Mouse (Mus musculus) forebrain, embryonic 15.5 days (tissue): Measurements from ENCODE around the gene Lrrc4b. TPM values are rescaled to one million over a fixed set of nuclear protein-coding genes. Genes with fewer than 3 reads are reported as not detected.
A peak's percentile ranks its signal among the peaks of the same experiment; 100 is the strongest.

ENCODE experiments used
- ATAC-seq: fragments of 200-750 bp; cut with Nextera tagmentation; replicated peaks from 2 replicates; pipeline ENCODE4 v1.8.0; 2017; ENCODE audit warnings: mild to moderate bottlenecking, moderate TSS enrichment, moderate library complexity
- H3K27ac ChIP-seq: fragments of 300-500 bp; sonication (generic); replicated peaks from 2 replicates; pipeline ENCODE4 v1.5.1; 2015; ENCODE audit warnings: mild to moderate bottlenecking, inconsistent platforms
- H3K27me3 ChIP-seq: fragments of 300-500 bp; sonication (generic); 2 replicates; pipeline ENCODE4 v1.6.1; 2015; ENCODE audit warnings: inconsistent platforms
- H3K36me3 ChIP-seq: fragments of 300-500 bp; sonication (generic); 2 replicates; pipeline ENCODE4 v1.6.1; 2015; ENCODE audit warnings: mild to moderate bottlenecking, inconsistent platforms
- H3K4me1 ChIP-seq: fragments of 300-500 bp; sonication (generic); 2 replicates; pipeline ENCODE4 v1.6.1; 2015; ENCODE audit warnings: inconsistent platforms
- H3K4me2 ChIP-seq: fragments of 300-500 bp; sonication (generic); replicated peaks from 2 replicates; pipeline ENCODE4 v1.6.1; 2015; ENCODE audit warnings: mild to moderate bottlenecking, inconsistent platforms
- H3K4me3 ChIP-seq: fragments of 300-500 bp; sonication (generic); 2 replicates; pipeline ENCODE4 v1.5.1; 2015; ENCODE audit warnings: mild to moderate bottlenecking, inconsistent platforms
- H3K9ac ChIP-seq: fragments of 300-500 bp; sonication (generic); replicated peaks from 2 replicates; pipeline ENCODE4 v1.6.1; 2015; ENCODE audit warnings: mild to moderate bottlenecking, inconsistent platforms
- H3K9me3 ChIP-seq: fragments of 300-500 bp; sonication (generic); 2 replicates; pipeline ENCODE4 v1.6.1; 2016; ENCODE audit warnings: inconsistent platforms
- WGBS: fragments of 180-500 bp; shearing (Covaris S2); methylation state at CpG from one replicate; pipeline ENCODE4 v1.1.7; 2015; ENCODE audit warnings: mixed read lengths; 5-methylcytosine and 5-hydroxymethylcytosine counted together
- polyA plus RNA-seq: library from polyadenylated mRNA; unstranded; fragments of >200 nt; fragmentation: Nextera tagmentation; extraction: Ambion mirVana; gene quantifications from 2 replicates; pipeline ENCODE4 v1.2.1, GENCODE M21; 2015

Lrrc4b gene
- polyA plus RNA-seq, 1 experiment from 2014 or later: 15.7 TPM

DNA sequence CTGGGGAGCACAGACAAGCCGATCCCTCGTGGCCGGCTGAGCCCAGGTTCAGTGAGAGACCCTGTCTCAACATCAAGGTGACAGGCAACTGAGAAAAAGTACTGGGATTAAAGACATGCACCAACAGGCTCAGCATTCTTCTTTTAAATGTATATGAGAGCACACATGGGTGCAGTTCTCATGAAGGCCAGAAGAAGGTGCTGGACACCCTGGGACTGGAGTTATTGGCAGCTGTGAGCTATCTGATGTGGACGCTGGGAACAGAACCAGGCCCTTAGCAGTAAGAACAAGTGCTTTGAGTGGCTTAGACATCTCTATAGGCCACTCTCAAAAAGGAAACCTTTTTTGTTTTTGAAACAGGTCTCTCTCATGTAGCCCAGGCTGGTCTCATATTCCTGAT lies 17.7 kb upstream of the Lrrc4b start:
- H3K9ac ChIP-seq: no peak overlapping the region
- no peak for ATAC-seq
- H3K4me1 ChIP-seq: peaks cover 2% of the 10 kb centered on the region
- 86% methylated on average over 4 of the region's 4 CpGs for WGBS
- H3K9me3 ChIP-seq: no peaks in the 10 kb centered on the region
- H3K4me2 ChIP-seq: no peak overlapping the region
- H3K27ac ChIP-seq: no peak overlapping the region
- no peaks in the 10 kb centered on the region for H3K36me3 ChIP-seq
- no peaks in the 10 kb centered on the region for H3K27me3 ChIP-seq
- no peak overlapping the region for H3K4me3 ChIP-seq

- Histone ChIP-seq H3K9me3 (no peaks in the 10 kb centered on the region), H3K36me3 (no peaks in the 10 kb centered on the region), H3K4me3 (no peak overlapping the region), H3K9ac (no peak overlapping the region), H3K4me1 (no peaks in the 10 kb centered on the region), H3K27ac (no peak overlapping the region), H3K4me2 (no peak overlapping the region), H3K27me3 (no peaks in the 10 kb centered on the region)
- 90% methylated on average over 6 of the region's 6 CpGs for WGBS
- no peak for ATAC-seq
These were observed 15.5 kb upstream of the Lrrc4b start for GRCm38 (mm10) chr7:44413307-44413706.

DNA sequence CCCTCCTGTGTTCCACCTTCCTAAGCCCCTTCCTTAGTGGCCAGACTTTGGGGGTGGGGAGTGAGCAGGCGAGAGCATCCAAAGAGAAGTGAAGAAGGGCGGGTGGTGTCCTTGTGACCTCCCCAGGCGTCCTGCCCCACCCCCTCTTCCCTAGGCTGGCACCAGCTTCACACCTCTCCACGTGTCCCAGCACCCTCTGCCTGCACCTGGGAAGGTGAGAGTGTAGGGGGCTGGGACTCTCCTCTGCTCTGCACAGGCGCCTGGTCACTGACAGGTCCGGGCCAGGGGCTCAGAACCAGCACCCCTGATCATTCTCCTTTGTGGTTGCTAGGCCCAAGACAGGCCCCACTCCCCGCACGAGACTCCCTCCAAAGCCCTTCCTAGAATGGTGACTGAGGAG lies 1.2 kb upstream of the Lrrc4b start:
- no peaks in the 10 kb centered on the region for H3K27me3 ChIP-seq
- H3K4me1 ChIP-seq: peaks cover 43% of the 10 kb centered on the region
- H3K9ac ChIP-seq: peak overlapping the region; percentile 41
- H3K4me2 ChIP-seq: peak overlapping the region; percentile 54
- H3K9me3 ChIP-seq: no peaks in the 10 kb centered on the region
- peak overlapping the region; percentile 99 for H3K27ac ChIP-seq
- peak; percentile 20 for ATAC-seq
- no peaks in the 10 kb centered on the region for H3K36me3 ChIP-seq
- WGBS: 11% methylated on average over 8 of the region's 8 CpGs
- H3K4me3 ChIP-seq: peak overlapping the region; percentile 76

- H3K4me1 ChIP-seq: peaks cover 50% of the 10 kb centered on the region
- no peaks in the 10 kb centered on the region for H3K36me3 ChIP-seq
- H3K27me3 ChIP-seq: no peaks in the 10 kb centered on the region
- peak; percentile 31 for ATAC-seq
- H3K27ac ChIP-seq: peak overlapping the region; percentile 99
- peak overlapping the region; percentile 76 for H3K4me3 ChIP-seq
- no peaks in the 10 kb centered on the region for H3K9me3 ChIP-seq
- peak overlapping the region; percentile 75 for H3K4me2 ChIP-seq
- H3K9ac ChIP-seq: peak overlapping the region; percentile 91
- under 1% methylated on average over 16 of the region's 38 CpGs for WGBS
These were observed 457 bp upstream of the Lrrc4b start for GRCm38 (mm10) chr7:44428171-44428950.

- H3K4me3 ChIP-seq: peak overlapping the region; percentile 76
- H3K36me3 ChIP-seq: no peaks in the 10 kb centered on the region
- H3K9me3 ChIP-seq: no peaks in the 10 kb centered on the region
- H3K4me2 ChIP-seq: peak overlapping the region; percentile 75
- peak; percentile 34; the same call in 1 of the 2 replicates for ATAC-seq
- H3K9ac ChIP-seq: peak overlapping the region; percentile 91
- H3K27me3 ChIP-seq: no peaks in the 10 kb centered on the region
- under 1% methylated on average over 29 of the region's 32 CpGs for WGBS
- H3K4me1 ChIP-seq: peaks cover 55% of the 10 kb centered on the region
- H3K27ac ChIP-seq: peak overlapping the region; percentile 99
These were observed 993 bp downstream of the Lrrc4b start for GRCm38 (mm10) chr7:44429534-44430488.

DNA sequence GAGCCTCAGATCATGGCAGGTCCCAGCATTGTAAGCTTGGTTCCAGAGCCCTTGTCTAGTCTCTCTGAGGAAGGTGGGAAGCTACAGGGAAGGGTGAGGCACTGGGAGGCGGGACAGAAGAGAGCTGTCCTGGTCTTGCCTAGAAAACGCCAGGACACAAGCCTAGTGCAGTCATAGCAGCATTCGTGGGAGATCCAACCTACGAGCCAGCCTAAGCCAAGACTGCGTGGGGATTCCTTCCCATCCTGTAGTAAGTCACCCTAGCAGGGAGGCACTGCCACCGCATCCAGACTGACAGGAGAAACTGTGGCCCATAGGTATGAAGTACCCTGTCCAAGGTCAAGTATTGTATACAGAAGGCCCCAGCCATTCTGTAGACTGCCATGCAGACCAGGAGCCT lies 3.7 kb downstream of the Lrrc4b start:
- Histone ChIP-seq H3K4me1 (peaks cover 50% of the 10 kb centered on the region), H3K4me2 (no peak overlapping the region), H3K27me3 (no peaks in the 10 kb centered on the region), H3K4me3 (no peak overlapping the region), H3K27ac (no peak overlapping the region), H3K36me3 (no peaks in the 10 kb centered on the region), H3K9ac (no peak overlapping the region), H3K9me3 (no peaks in the 10 kb centered on the region)
- no peak for ATAC-seq
- WGBS: 75% methylated on average over 6 of the region's 6 CpGs

- peaks cover 47% of the 10 kb centered on the region for H3K4me1 ChIP-seq
- 6% methylated on average over 7 of the region's 7 CpGs for WGBS
These were observed 4.6 kb downstream of the Lrrc4b start for GRCm38 (mm10) chr7:44433371-44433770.

GRCm38 (mm10) chr7:44434089-44434488 lies 5.3 kb downstream of the Lrrc4b start:
- WGBS: 81% methylated on average over 9 of the region's 9 CpGs
- ATAC-seq: no peak
- Histone ChIP-seq H3K36me3 (no peaks in the 10 kb centered on the region), H3K27me3 (no peaks in the 10 kb centered on the region), H3K4me2 (no peak overlapping the region), H3K4me1 (peaks cover 46% of the 10 kb centered on the region), H3K9me3 (no peaks in the 10 kb centered on the region), H3K4me3 (no peak overlapping the region), H3K9ac (no peak overlapping the region), H3K27ac (no peak overlapping the region)

More at GRCm38 (mm10) chr7:44433371-44433770, 4.6 kb downstream of the Lrrc4b start:
- ATAC-seq: peak; percentile 18; the same call in 1 of the 2 replicates
- Histone ChIP-seq H3K36me3 (no peaks in the 10 kb centered on the region), H3K4me2 (no peak overlapping the region), H3K4me3 (no peak overlapping the region), H3K9me3 (no peaks in the 10 kb centered on the region), H3K27me3 (no peaks in the 10 kb centered on the region), H3K9ac (no peak overlapping the region), H3K27ac (no peak overlapping the region)

DNA sequence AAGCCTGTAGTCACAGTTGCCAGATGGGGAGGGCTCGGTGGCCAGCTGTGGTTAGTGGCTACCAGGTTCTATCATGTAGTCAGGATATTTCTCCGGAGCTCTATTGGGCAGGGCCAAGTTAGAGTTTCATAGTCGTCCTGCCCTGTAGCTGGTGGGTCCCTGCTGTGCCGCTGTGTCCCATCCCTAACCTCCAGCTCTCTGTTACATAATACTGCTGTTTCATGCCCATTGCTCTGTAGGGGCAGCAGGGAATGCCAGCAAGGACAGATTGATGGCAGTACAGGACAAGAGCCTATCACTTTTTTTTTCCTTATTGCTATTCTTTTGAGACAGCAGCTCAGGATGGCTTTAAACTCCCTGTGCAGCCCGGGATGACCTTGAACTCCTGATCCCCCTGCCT lies 7.0 kb downstream of the Lrrc4b start:
- Histone ChIP-seq H3K9ac (no peak overlapping the region), H3K4me2 (no peak overlapping the region), H3K4me3 (no peak overlapping the region), H3K36me3 (no peaks in the 10 kb centered on the region), H3K9me3 (no peaks in the 10 kb centered on the region), H3K27ac (no peak overlapping the region), H3K4me1 (peaks cover 40% of the 10 kb centered on the region), H3K27me3 (no peaks in the 10 kb centered on the region)
- WGBS: 73% methylated on average over 5 of the region's 5 CpGs
- no peak for ATAC-seq

DNA sequence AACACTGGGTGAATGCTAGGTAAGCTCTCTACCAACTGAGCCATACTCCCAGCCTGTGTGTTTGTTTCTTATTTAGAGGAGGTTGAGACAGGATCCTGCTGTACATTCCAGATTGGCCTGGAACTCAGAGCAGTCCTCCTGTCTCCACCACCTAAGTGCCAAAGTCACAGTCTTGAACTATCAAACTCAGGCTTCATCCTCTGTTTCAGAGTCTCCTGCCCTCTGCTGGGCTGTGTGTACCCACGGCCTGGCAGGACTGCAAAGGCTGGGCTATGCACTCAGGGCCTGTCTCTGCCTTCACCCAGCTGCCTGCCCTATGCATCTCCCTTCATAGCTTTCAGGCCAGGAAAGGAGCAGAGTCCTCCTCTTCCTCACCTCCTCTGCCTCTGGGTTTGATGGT lies 7.4 kb downstream of the Lrrc4b start:
- H3K36me3 ChIP-seq: no peaks in the 10 kb centered on the region
- no peaks in the 10 kb centered on the region for H3K9me3 ChIP-seq
- H3K27me3 ChIP-seq: no peaks in the 10 kb centered on the region
- H3K4me3 ChIP-seq: no peak overlapping the region
- H3K4me1 ChIP-seq: peaks cover 40% of the 10 kb centered on the region
- no peak overlapping the region for H3K9ac ChIP-seq
- H3K4me2 ChIP-seq: no peak overlapping the region
- no peak overlapping the region for H3K27ac ChIP-seq
- 18% methylated on average over 1 of the region's 1 CpGs for WGBS
- ATAC-seq: no peak

DNA sequence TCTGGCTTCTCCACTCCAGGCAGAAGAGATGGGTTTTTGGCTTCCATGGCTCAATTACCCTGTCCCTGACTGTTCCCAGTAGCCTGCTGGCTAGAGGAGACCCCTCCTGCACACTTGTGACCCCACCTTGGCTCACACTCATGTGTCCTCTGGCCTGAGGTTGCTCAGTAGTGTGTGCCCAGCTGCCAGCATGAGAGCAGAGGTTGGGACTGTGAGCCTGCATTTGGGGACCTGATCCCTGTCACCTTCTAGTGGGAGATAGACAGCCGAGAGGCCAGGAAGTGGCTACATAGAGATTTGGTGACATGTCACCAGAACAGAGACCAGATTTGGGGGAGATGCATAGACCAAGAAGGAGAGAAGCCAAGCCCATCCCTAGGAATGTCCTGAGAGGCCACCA lies 8.4 kb downstream of the Lrrc4b start:
- H3K27me3 ChIP-seq: no peaks in the 10 kb centered on the region
- 97% methylated on average over 1 of the region's 1 CpGs for WGBS

DNA sequence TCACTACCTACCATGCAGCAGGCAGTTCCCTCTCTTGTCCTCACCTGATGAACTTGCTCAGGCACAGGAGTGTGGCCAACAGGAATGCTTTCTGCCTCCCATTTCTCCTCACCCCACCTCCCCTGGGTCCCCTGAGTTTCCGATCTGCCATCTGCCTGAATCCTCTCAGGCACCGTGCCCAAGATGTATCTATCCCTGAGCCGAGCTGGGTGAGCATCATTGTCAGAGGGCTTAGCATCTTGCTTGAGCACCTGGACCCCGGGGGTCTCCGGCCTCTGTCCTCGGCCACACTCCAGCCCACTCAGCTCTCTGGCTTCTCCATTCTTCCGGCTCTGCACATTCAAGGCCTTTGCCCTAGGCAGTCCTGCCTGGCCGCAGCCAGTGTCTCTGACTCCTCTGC lies 9.1 kb downstream of the Lrrc4b start:
- WGBS: 65% methylated on average over 8 of the region's 8 CpGs
- Histone ChIP-seq H3K36me3 (no peaks in the 10 kb centered on the region), H3K9ac (no peak overlapping the region), H3K27me3 (no peaks in the 10 kb centered on the region), H3K4me2 (no peak overlapping the region), H3K27ac (no peak overlapping the region), H3K4me1 (peaks cover 28% of the 10 kb centered on the region), H3K4me3 (no peak overlapping the region), H3K9me3 (no peaks in the 10 kb centered on the region)
- ATAC-seq: no peak

More for the DNA sequence above, 8.4 kb downstream of the Lrrc4b start:
- no peak overlapping the region for H3K9ac ChIP-seq
- H3K4me3 ChIP-seq: no peak overlapping the region
- no peak overlapping the region for H3K27ac ChIP-seq
- peaks cover 35% of the 10 kb centered on the region for H3K4me1 ChIP-seq
- no peaks in the 10 kb centered on the region for H3K36me3 ChIP-seq
- no peak for ATAC-seq
- no peaks in the 10 kb centered on the region for H3K9me3 ChIP-seq
- no peak overlapping the region for H3K4me2 ChIP-seq
